Mouse (Mus musculus) midbrain, embryonic 16.5 days (tissue): ENCODE results near the gene Nav2. TPM values are rescaled to one million over a fixed set of nuclear protein-coding genes. Genes with fewer than 3 reads are reported as not detected.

Experiments used
- ATAC-seq: fragments of 200-750 bp; cut with Nextera tagmentation; 2 replicates; pipeline ENCODE4 v1.8.0; 2017; ENCODE audit warnings: moderate TSS enrichment
- H3K27ac ChIP-seq: fragments of 300-500 bp; sonication (generic); 2 replicates; pipeline ENCODE4 v1.5.1; 2014; ENCODE audit warnings: mild to moderate bottlenecking, low read length, mixed read lengths
- H3K27me3 ChIP-seq: fragments of 300-500 bp; sonication (generic); 2 replicates; pipeline ENCODE4 v1.6.1; 2014; ENCODE audit warnings: low read depth, low read length, mixed read lengths; ENCODE audit not compliant: control insufficient read depth, insufficient read depth
- H3K36me3 ChIP-seq: fragments of 300-500 bp; sonication (generic); 2 replicates; pipeline ENCODE4 v1.6.1; 2014; ENCODE audit warnings: mild to moderate bottlenecking, low read length, moderate library complexity, mixed read lengths; ENCODE audit not compliant: control insufficient read depth, insufficient read depth
- H3K4me1 ChIP-seq: fragments of 300-500 bp; sonication (generic); 2 replicates; pipeline ENCODE4 v1.6.1; 2014; ENCODE audit warnings: mild to moderate bottlenecking, low read length, mixed read lengths; ENCODE audit not compliant: control insufficient read depth, insufficient read depth
- H3K4me2 ChIP-seq: fragments of 300-500 bp; sonication (generic); 2 replicates; pipeline ENCODE4 v1.6.1; 2014; ENCODE audit warnings: mild to moderate bottlenecking, low read length, mixed read lengths
- H3K4me3 ChIP-seq: fragments of 300-500 bp; sonication (generic); 2 replicates; pipeline ENCODE4 v1.5.1; 2014; ENCODE audit warnings: low read depth, mild to moderate bottlenecking, low read length, moderate library complexity, mixed read lengths
- H3K9ac ChIP-seq: fragments of 300-500 bp; sonication (generic); 2 replicates; pipeline ENCODE4 v1.6.1; 2014; ENCODE audit warnings: low read depth, low read length, mixed read lengths
- H3K9me3 ChIP-seq: fragments of 300-500 bp; sonication (generic); replicated peaks from 2 replicates; pipeline ENCODE4 v1.6.1; 2014; ENCODE audit warnings: mild to moderate bottlenecking, low read length, mixed read lengths; ENCODE audit not compliant: control insufficient read depth, poor library complexity, severe bottlenecking
- WGBS: fragments of 180-500 bp; shearing (Covaris S2); extraction: QIAGEN DNeasy Blood & Tissue Kit; methylation state at CpG from one replicate; pipeline ENCODE4 v1.1.7; 2014; 5-methylcytosine and 5-hydroxymethylcytosine counted together
- polyA plus RNA-seq: library from polyadenylated mRNA; unstranded; fragments of >200 nt; fragmentation: Nextera tagmentation; extraction: Ambion mirVana; gene quantifications from 2 replicates; pipeline ENCODE4 v1.2.1, GENCODE M21; 2015

The Nav2 gene
- polyA plus RNA-seq, 1 experiment from 2014 or later = 21.5 TPM

DNA sequence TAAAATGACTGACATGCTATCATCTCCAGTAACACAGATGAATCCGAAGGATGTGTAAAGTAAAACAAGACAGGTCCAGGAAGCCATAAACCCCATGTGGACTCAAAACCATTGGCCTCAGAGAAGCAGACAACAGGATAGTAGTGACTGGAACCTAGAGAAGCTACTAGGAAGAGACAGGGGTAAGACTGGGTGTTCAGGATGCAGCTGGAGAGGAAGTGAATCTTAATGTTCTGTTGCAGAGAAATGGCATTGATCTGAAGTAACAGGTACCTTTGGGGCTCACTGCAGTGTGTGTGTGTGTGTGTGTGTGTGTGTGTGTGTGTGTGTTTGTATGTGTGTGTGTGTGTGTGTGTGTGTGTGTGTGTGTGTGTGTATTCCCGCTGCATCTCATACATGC, 231.2 kb downstream of the Nav2 start:
- no peaks in the 10 kb centered on the region for H3K36me3 ChIP-seq
- WGBS = 87% methylated on average over 2 of the region's 2 CpGs
- no peaks in the 10 kb centered on the region for H3K4me1 ChIP-seq
- H3K4me3 ChIP-seq = no peak overlapping the region
- no peak overlapping the region for H3K9ac ChIP-seq
- no peak overlapping the region for H3K27ac ChIP-seq
- H3K27me3 ChIP-seq = no peaks in the 10 kb centered on the region
- H3K9me3 ChIP-seq = no peaks in the 10 kb centered on the region
- no peak for ATAC-seq
- H3K4me2 ChIP-seq = no peak overlapping the region

DNA sequence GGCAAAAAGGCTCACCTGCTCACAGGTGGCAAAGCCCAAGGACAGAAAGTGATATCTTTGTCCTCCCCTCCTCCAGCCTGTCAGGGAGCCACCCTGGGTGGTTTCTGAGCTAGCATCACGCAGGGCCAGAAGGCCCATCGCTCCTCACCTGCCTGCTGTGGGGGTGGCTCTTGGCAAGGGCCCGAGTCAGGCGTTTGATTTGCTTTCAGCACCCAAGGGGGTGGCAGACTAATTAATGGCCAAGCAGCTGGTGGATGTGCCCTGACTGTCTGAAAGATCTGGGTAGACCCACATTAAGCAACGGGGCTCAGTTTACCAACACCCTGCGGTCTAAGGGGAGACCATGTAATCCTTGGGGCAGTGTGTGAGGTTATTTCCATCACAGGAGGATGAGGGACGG, 235.4 kb downstream of the Nav2 start:
- no peaks in the 10 kb centered on the region for H3K36me3 ChIP-seq
- 76% methylated on average over 7 of the region's 7 CpGs for WGBS
- no peak overlapping the region for H3K4me2 ChIP-seq
- H3K4me1 ChIP-seq = peaks cover 18% of the 10 kb centered on the region
- H3K4me3 ChIP-seq = no peak overlapping the region
- H3K27ac ChIP-seq = no peak overlapping the region
- H3K9ac ChIP-seq = no peak overlapping the region
- no peaks in the 10 kb centered on the region for H3K27me3 ChIP-seq
- no peak for ATAC-seq
- H3K9me3 ChIP-seq = no peaks in the 10 kb centered on the region

GRCm38 (mm10) chr7:49145749-49146670, 237.5 kb downstream of the Nav2 start:
- peak overlapping the region; percentile 49 for H3K9ac ChIP-seq
- WGBS = 19% methylated on average over 22 of the region's 22 CpGs
- peak; percentile 79 for ATAC-seq
- H3K27me3 ChIP-seq = no peaks in the 10 kb centered on the region
- H3K4me1 ChIP-seq = peaks cover 18% of the 10 kb centered on the region
- H3K27ac ChIP-seq = peak overlapping the region; percentile 76
- H3K4me3 ChIP-seq = no peak overlapping the region
- H3K9me3 ChIP-seq = no peaks in the 10 kb centered on the region
- H3K4me2 ChIP-seq = peak overlapping the region; percentile 27
- no peaks in the 10 kb centered on the region for H3K36me3 ChIP-seq

- no peak overlapping the region for H3K4me3 ChIP-seq
- WGBS = 66% methylated on average over 5 of the region's 5 CpGs
- H3K4me2 ChIP-seq = no peak overlapping the region
- ATAC-seq = peak; percentile 61
- no peaks in the 10 kb centered on the region for H3K9me3 ChIP-seq
- H3K27me3 ChIP-seq = no peaks in the 10 kb centered on the region
- no peak overlapping the region for H3K27ac ChIP-seq
- H3K9ac ChIP-seq = no peak overlapping the region
- no peaks in the 10 kb centered on the region for H3K36me3 ChIP-seq
- peaks cover 3% of the 10 kb centered on the region for H3K4me1 ChIP-seq
Measured at GRCm38 (mm10) chr7:49152297-49152696, 243.8 kb downstream of the Nav2 start.

DNA sequence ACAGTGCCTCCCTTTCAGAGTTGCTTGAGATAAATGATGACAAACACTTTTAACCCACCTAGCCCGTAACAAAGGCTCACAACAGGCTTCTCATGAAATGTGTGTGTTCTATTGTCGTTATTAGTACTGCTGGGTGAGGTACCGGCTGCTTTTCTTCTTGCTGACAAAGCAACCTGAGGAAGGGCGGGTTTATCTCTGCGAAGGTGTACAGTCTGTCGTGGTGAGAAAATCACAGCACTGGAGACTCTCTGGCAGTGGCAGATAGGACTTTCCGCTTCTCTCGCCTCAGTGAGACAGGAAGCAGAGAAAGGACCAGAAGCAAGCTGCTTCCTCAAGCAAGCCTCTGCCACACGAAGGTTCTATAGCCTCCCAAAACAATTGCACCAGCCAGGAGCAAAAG, 244.2 kb downstream of the Nav2 start:
- peaks cover 3% of the 10 kb centered on the region for H3K4me1 ChIP-seq
- H3K4me2 ChIP-seq = no peak overlapping the region
- H3K9ac ChIP-seq = no peak overlapping the region
- H3K27ac ChIP-seq = 0 out of 2 replicates have a peak overlapping the region, but pooled peaks have one; percentile 14
- no peaks in the 10 kb centered on the region for H3K36me3 ChIP-seq
- WGBS = 69% methylated on average over 9 of the region's 9 CpGs
- no peak overlapping the region for H3K4me3 ChIP-seq
- no peaks in the 10 kb centered on the region for H3K27me3 ChIP-seq
- no peaks in the 10 kb centered on the region for H3K9me3 ChIP-seq
- ATAC-seq = peak; percentile 32; the same call in 1 of the 2 replicates

DNA sequence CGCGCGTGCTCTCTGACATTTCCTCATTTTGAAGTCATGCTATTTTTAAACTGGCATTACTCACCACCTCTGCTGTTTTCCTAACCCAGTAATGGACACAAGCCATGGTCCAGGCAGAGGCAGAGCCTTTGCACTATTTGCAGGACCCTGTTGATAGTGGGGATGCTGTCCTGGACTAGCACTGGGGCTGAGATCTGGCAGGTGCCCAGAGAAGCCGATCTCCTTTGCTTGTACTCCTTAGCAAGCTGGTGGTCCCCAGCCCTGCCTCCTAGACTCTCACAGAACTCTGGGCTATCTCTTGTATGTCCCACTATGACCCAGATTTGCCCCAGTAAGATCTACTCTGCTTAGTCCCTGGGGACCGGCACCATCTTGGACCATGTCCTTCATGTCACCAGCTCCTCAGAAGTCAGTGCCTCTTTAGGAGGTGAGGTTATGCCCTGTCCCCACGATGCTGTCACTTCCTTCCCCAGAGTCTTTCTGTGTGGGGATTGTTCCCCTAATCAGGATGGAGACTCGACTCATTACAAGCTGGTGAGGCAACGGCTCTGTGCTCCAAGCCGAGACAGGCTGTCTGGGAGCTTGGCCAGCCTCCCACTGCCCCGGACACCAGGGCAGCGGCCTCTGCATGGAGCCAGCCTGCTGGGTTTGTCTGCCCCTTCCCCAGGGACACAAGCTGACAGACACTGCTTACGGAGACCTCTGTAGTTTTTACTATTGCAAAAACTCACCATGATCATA, 250.3 kb downstream of the Nav2 start:
- Histone ChIP-seq H3K27me3 (no peaks in the 10 kb centered on the region), H3K27ac (no peak overlapping the region)

GRCm38 (mm10) chr7:49159646-49160555, 251.4 kb downstream of the Nav2 start:
- no peak overlapping the region for H3K9ac ChIP-seq
- ATAC-seq = no peak
- peaks cover 26% of the 10 kb centered on the region for H3K4me1 ChIP-seq
- no peaks in the 10 kb centered on the region for H3K27me3 ChIP-seq
- no peak overlapping the region for H3K27ac ChIP-seq
- H3K4me3 ChIP-seq = no peak overlapping the region
- no peak overlapping the region for H3K4me2 ChIP-seq
- WGBS = 78% methylated on average over 18 of the region's 18 CpGs
- H3K9me3 ChIP-seq = no peaks in the 10 kb centered on the region
- H3K36me3 ChIP-seq = no peaks in the 10 kb centered on the region

More for the DNA sequence above, 250.3 kb downstream of the Nav2 start:
- WGBS = 79% methylated on average over 12 of the region's 12 CpGs
- H3K4me3 ChIP-seq = no peak overlapping the region
- H3K36me3 ChIP-seq = no peaks in the 10 kb centered on the region
- H3K4me1 ChIP-seq = peaks cover 19% of the 10 kb centered on the region
- H3K4me2 ChIP-seq = no peak overlapping the region
- H3K9ac ChIP-seq = no peak overlapping the region
- no peaks in the 10 kb centered on the region for H3K9me3 ChIP-seq
- ATAC-seq = peak; percentile 27; the same call in 1 of the 2 replicates

GRCm38 (mm10) chr7:49162079-49162478, 253.6 kb downstream of the Nav2 start:
- H3K9me3 ChIP-seq = no peaks in the 10 kb centered on the region
- H3K36me3 ChIP-seq = no peaks in the 10 kb centered on the region
- H3K27ac ChIP-seq = no peak overlapping the region
- H3K4me1 ChIP-seq = peaks cover 34% of the 10 kb centered on the region
- no peak overlapping the region for H3K9ac ChIP-seq
- 41% methylated on average over 9 of the region's 9 CpGs for WGBS
- H3K4me2 ChIP-seq = no peak overlapping the region
- H3K4me3 ChIP-seq = no peak overlapping the region
- ATAC-seq = no peak
- H3K27me3 ChIP-seq = no peaks in the 10 kb centered on the region
